Mouse (Mus musculus) liver, postnatal 0 days (tissue): Measurements from ENCODE around the gene Smyd2.

Experiments
- CTCF ChIP-seq: sonication (generic); IDR thresholded peaks from 2 replicates; pipeline ENCODE4 v1.5.1; 2016; ENCODE audit warnings: antibody characterized with exemption, low read depth
- EP300 ChIP-seq: IDR thresholded peaks from 2 replicates; pipeline ENCODE4 v1.6.1; 2016; ENCODE audit warnings: antibody characterized with exemption, low read depth, mild to moderate bottlenecking

GRCm38 (mm10) chr1:189929896-189930295, 7.7 kb upstream of the Smyd2 start:
- TF ChIP-seq CTCF (no peak), EP300 (no peak)
